Mouse (Mus musculus) brain, embryonic 14.5 days (tissue): ENCODE data around the gene Tenm2.

Experiments used
- CTCF ChIP-seq: fragments of 200-500 bp; IDR thresholded peaks from 2 replicates; pipeline ENCODE4 v1.5.1; 2012; ENCODE audit warnings: inconsistent platforms, mild to moderate bottlenecking, moderate library complexity, borderline replicate concordance; ENCODE audit not compliant: insufficient read depth, insufficient read length; ENCODE audit errors: extremely low read depth
- POLR2A ChIP-seq: fragments of 200-500 bp; IDR thresholded peaks from 2 replicates; pipeline ENCODE4 v1.6.1; 2012; ENCODE audit warnings: mild to moderate bottlenecking, inconsistent platforms, borderline replicate concordance; ENCODE audit not compliant: poor library complexity, insufficient read depth, insufficient read length, severe bottlenecking; ENCODE audit errors: extremely low read depth

GRCm38 (mm10) chr11:36305348-36305950 lies 930.3 kb downstream of the Tenm2 start:
- no peak for TF ChIP-seq CTCF
- no peak for TF ChIP-seq POLR2A
